Mouse (Mus musculus): Measurements from ENCODE around the gene Wdr35. TPM values are rescaled to one million over a fixed set of nuclear protein-coding genes. Genes with fewer than 3 reads are reported as not detected.
A peak's percentile ranks its signal among the peaks of the same experiment; 100 is the strongest.
"Not testable (repeated sequence)": the region's sequence is repeated elsewhere in the genome, so short reads cannot be mapped to it uniquely, and the experiment has no call there.

The Wdr35 gene
- polyA plus RNA-seq (2015; fragmentation: Nextera tagmentation; extraction: Ambion mirVana), result 20.1 and 22.4 TPM in 2 replicates

- H3K9me3 ChIP-seq (replicated peaks), result no peaks in the 10 kb centered on the region
- peak within 1 kb of the TSS; percentile 75 for H3K27ac ChIP-seq (replicated peaks)
- no peaks in the 10 kb centered on the region for H3K27me3 ChIP-seq
- H3K9ac ChIP-seq, result peak within 1 kb of the TSS; percentile 51
- ATAC-seq (ENCODE audit: insufficient number of reproducible peaks, low FRiP score, low TSS enrichment, low read depth), result peak; percentile 87
- H3K4me1 ChIP-seq, result peaks cover 13% of the 10 kb centered on the region
- peak within 1 kb of the TSS; percentile 72 for H3K4me3 ChIP-seq (replicated peaks)
- H3K36me3 ChIP-seq, result peaks cover 5% of the 10 kb centered on the region
- H3K4me2 ChIP-seq (replicated peaks), result peak within 1 kb of the TSS; percentile 66
- WGBS, result under 1% methylated on average over 45 of the region's 45 CpGs
Observed at GRCm38 (mm10) chr12:8973820-8974465, at the start of gene Wdr35. TSS of gene Wdr35 (plus strand) at chr12:8973892.

- Histone ChIP-seq H3K4me2 (replicated peaks) (no peak overlapping the region), H3K9me3 (replicated peaks) (no peaks in the 10 kb centered on the region), H3K27me3 (no peaks in the 10 kb centered on the region), H3K4me1 (peaks cover 44% of the 10 kb centered on the region), H3K27ac (replicated peaks) (no peak overlapping the region), H3K36me3 (peaks cover 10% of the 10 kb centered on the region; the same call in 1 of the 2 replicates), H3K9ac (no peak overlapping the region), H3K4me3 (replicated peaks) (no peak overlapping the region)
- ATAC-seq (ENCODE audit: insufficient number of reproducible peaks, low FRiP score, low TSS enrichment, low read depth), result no peak
- 86% methylated on average over 3 of the region's 3 CpGs for WGBS
Observed at GRCm38 (mm10) chr12:8927652-8928051, 46.0 kb upstream of the Wdr35 start.

- Histone ChIP-seq H3K36me3 (peaks cover 14% of the 10 kb centered on the region), H3K27ac (replicated peaks) (no peak overlapping the region), H3K4me1 (peaks cover 40% of the 10 kb centered on the region), H3K4me3 (replicated peaks) (no peak overlapping the region), H3K27me3 (no peaks in the 10 kb centered on the region), H3K4me2 (replicated peaks) (no peak overlapping the region), H3K9me3 (replicated peaks) (no peaks in the 10 kb centered on the region), H3K9ac (no peak overlapping the region)
- WGBS, result 71% methylated on average over 4 of the region's 4 CpGs
- ATAC-seq (ENCODE audit: insufficient number of reproducible peaks, low FRiP score, low TSS enrichment, low read depth), result no peak
Observed at GRCm38 (mm10) chr12:8928766-8929165, 44.9 kb upstream of the Wdr35 start.

GRCm38 (mm10) chr12:8931083-8931482 is 42.6 kb upstream of the Wdr35 start:
- H3K4me3 ChIP-seq (replicated peaks), result no peak overlapping the region
- H3K27me3 ChIP-seq, result no peaks in the 10 kb centered on the region
- no peaks in the 10 kb centered on the region for H3K9me3 ChIP-seq (replicated peaks)
- H3K36me3 ChIP-seq, result peaks cover 26% of the 10 kb centered on the region
- no peak for ATAC-seq (ENCODE audit: insufficient number of reproducible peaks, low FRiP score, low TSS enrichment, low read depth)
- no peak overlapping the region for H3K4me2 ChIP-seq (replicated peaks)
- 75% methylated on average over 4 of the region's 4 CpGs for WGBS
- no peak overlapping the region for H3K27ac ChIP-seq (replicated peaks)
- no peak overlapping the region for H3K9ac ChIP-seq
- peaks cover 27% of the 10 kb centered on the region for H3K4me1 ChIP-seq

- WGBS, result 74% methylated on average over 5 of the region's 5 CpGs
- H3K27me3 ChIP-seq, result no peaks in the 10 kb centered on the region
- no peak overlapping the region for H3K4me3 ChIP-seq (replicated peaks)
- no peak overlapping the region for H3K27ac ChIP-seq (replicated peaks)
- 0 out of 2 replicates have a peak, but pooled peaks cover 7% of the 10 kb centered on the region for H3K4me1 ChIP-seq
- H3K4me2 ChIP-seq (replicated peaks), result no peak overlapping the region
- no peak for ATAC-seq (ENCODE audit: insufficient number of reproducible peaks, low FRiP score, low TSS enrichment, low read depth)
- no peak overlapping the region for H3K9ac ChIP-seq
- no peaks in the 10 kb centered on the region for H3K9me3 ChIP-seq (replicated peaks)
- peaks cover 59% of the 10 kb centered on the region for H3K36me3 ChIP-seq
Observed at GRCm38 (mm10) chr12:8935349-8935748, 38.3 kb upstream of the Wdr35 start.

- H3K4me1 ChIP-seq; H3K9me3 ChIP-seq (replicated peaks); H3K27me3 ChIP-seq; H3K9ac ChIP-seq; H3K27ac ChIP-seq (replicated peaks); H3K4me3 ChIP-seq (replicated peaks); ATAC-seq (ENCODE audit: insufficient number of reproducible peaks, low FRiP score, low TSS enrichment, low read depth); H3K4me2 ChIP-seq (replicated peaks): not testable (repeated sequence)
- WGBS, result 68% methylated on average over 4 of the region's 4 CpGs
- peaks cover 59% of the 10 kb centered on the region for H3K36me3 ChIP-seq
Observed at GRCm38 (mm10) chr12:8936210-8936609, 37.5 kb upstream of the Wdr35 start.

GRCm38 (mm10) chr12:8939490-8939889 is 34.2 kb upstream of the Wdr35 start:
- H3K36me3 ChIP-seq, result peaks cover 51% of the 10 kb centered on the region
- H3K4me3 ChIP-seq (replicated peaks), result no peak overlapping the region
- no peaks in the 10 kb centered on the region for H3K9me3 ChIP-seq (replicated peaks)
- H3K4me2 ChIP-seq (replicated peaks), result no peak overlapping the region
- no peak overlapping the region for H3K27ac ChIP-seq (replicated peaks)
- 95% methylated on average over 4 of the region's 4 CpGs for WGBS
- no peaks in the 10 kb centered on the region for H3K27me3 ChIP-seq
- no peak overlapping the region for H3K9ac ChIP-seq
- ATAC-seq (ENCODE audit: insufficient number of reproducible peaks, low FRiP score, low TSS enrichment, low read depth), result no peak
- 0 out of 2 replicates have a peak, but pooled peaks cover 4% of the 10 kb centered on the region for H3K4me1 ChIP-seq

GRCm38 (mm10) chr12:8940011-8941005 is 33.4 kb upstream of the Wdr35 start:
- Histone ChIP-seq H3K4me1 (0 out of 2 replicates have a peak, but pooled peaks cover 4% of the 10 kb centered on the region), H3K9me3 (replicated peaks) (no peaks in the 10 kb centered on the region), H3K36me3 (peaks cover 43% of the 10 kb centered on the region), H3K27ac (replicated peaks) (0 out of 2 replicates have a peak overlapping the region, but pooled peaks have one; percentile 7), H3K27me3 (no peaks in the 10 kb centered on the region), H3K4me3 (replicated peaks) (no peak overlapping the region), H3K9ac (no peak overlapping the region), H3K4me2 (replicated peaks) (no peak overlapping the region)
- no peak for ATAC-seq (ENCODE audit: insufficient number of reproducible peaks, low FRiP score, low TSS enrichment, low read depth)
- 64% methylated on average over 12 of the region's 12 CpGs for WGBS

- ATAC-seq (ENCODE audit: insufficient number of reproducible peaks, low FRiP score, low TSS enrichment, low read depth), result no peak
- Histone ChIP-seq H3K4me2 (replicated peaks) (no peak overlapping the region), H3K9ac (no peak overlapping the region), H3K36me3 (peaks cover 35% of the 10 kb centered on the region), H3K27ac (replicated peaks) (0 out of 2 replicates have a peak overlapping the region, but pooled peaks have one; percentile 7), H3K9me3 (replicated peaks) (no peaks in the 10 kb centered on the region), H3K4me3 (replicated peaks) (no peak overlapping the region), H3K4me1 (0 out of 2 replicates have a peak, but pooled peaks cover 4% of the 10 kb centered on the region), H3K27me3 (no peaks in the 10 kb centered on the region)
- 32% methylated on average over 4 of the region's 4 CpGs for WGBS
Observed at GRCm38 (mm10) chr12:8941131-8941615, 32.5 kb upstream of the Wdr35 start.

- Histone ChIP-seq H3K36me3 (peaks cover 28% of the 10 kb centered on the region), H3K27ac (replicated peaks) (no peak overlapping the region), H3K9ac (no peak overlapping the region), H3K4me3 (replicated peaks) (no peak overlapping the region), H3K9me3 (replicated peaks) (no peaks in the 10 kb centered on the region), H3K27me3 (no peaks in the 10 kb centered on the region), H3K4me1 (0 out of 2 replicates have a peak, but pooled peaks cover 4% of the 10 kb centered on the region), H3K4me2 (replicated peaks) (no peak overlapping the region)
- no peak for ATAC-seq (ENCODE audit: insufficient number of reproducible peaks, low FRiP score, low TSS enrichment, low read depth)
- WGBS, result 38% methylated on average over 4 of the region's 4 CpGs
Observed at GRCm38 (mm10) chr12:8941699-8942392, 31.8 kb upstream of the Wdr35 start.
